Mouse (Mus musculus): ENCODE measurements at regions not wholly inside any gene's neighbourhood (a gene's known extent, or its start where the extent isn't known, plus 50 kb on each side); places are given as distances from the start of the nearest gene placed in this dataset.

- no peak for DNase-seq (ENCODE audit: extremely low read depth, low read depth, low spot score)
Measured at GRCm38 (mm10) chr9:34280311-34281208, 205.1 kb upstream of the Kirrel3 start.

DNA sequence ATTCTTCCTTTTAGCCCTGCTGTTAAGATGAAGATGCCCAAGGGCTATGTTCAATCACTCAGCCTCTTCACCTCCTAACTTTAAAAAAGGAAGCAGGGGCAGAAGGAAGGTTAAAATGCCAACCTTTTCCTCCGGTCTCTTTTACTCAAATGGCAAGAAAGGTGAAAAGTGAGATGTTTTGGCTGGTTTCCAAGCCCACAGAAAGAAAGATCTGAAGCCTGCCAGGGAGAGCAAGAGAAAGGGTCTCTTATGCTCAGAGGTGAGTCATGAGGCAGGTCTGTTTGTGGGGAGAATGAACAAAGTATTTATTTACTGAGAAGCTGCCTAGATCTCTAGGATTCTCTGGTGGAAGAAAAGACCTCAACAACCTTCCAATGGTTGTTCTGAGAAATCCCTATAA lies 162.1 kb upstream of the Kirrel3 start:
- DNase-seq (ENCODE audit: extremely low read depth, low read depth, low spot score): no peak

DNA sequence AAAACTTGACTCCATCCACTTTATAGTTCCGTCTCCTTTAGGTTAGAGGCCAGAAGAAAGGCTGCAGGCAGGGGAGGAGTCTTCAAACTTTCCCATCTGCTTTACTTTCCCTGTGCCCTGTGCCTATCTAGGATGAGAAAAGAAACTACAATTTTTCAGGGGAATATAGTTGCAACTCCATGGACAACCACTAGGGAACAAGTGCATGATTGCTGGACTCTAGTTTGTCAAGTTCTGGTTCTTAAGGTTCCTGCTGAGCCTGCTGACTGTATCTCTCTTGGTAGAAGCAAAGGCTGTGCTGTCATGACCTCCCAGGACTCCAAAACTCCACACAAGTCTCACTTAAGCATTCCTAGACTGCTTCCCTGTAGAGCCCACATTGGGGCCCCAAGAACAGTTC lies 157.0 kb upstream of the Kirrel3 start:
- DNase-seq (ENCODE audit: extremely low read depth, low read depth, low spot score): no peak

- no peak for DNase-seq (ENCODE audit: extremely low read depth, low read depth, low spot score)
Measured at GRCm38 (mm10) chr9:34334112-34334511, 151.6 kb upstream of the Kirrel3 start.

DNA sequence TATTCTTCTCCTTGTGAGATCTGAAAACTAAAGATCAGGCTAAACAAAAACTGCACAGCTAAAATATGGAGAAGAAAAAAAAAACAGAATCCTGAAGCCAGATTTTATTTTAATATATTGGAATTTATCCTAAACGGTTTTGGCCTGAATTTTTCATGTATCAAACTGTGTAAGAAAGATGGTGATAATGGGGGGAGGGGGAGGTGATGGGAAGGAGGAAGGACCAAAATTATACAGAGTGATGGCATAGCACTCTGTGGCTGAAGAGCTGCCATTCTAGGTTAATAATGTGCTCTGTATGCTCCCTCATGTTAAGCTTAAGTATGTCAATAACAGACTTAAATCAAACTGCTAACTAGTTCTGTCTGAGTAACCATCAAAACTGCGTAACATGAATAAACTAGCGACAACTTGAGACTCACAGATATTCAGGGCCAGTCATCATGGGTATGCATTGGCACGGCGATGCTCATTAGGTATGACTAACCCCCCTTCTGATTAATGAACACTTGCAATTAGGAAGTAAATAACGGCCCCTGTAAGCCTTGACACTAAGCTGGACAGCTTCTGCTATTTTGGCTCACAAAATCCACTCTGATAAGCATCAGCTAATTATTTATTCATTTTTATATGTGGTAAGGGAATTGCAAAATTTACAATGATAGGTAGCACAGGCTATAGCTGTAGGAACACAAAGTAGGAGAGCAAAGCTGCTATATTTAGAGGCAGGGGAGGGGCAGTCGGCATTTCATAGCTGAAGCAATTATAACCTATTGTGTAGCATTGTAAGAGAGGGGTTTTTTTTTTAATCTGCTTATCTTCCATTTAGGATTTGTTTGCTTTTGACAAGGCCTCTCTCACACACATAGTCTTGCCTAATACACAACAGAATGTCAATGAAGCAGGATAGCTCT lies 150.9 kb upstream of the Kirrel3 start:
- no peak for DNase-seq (ENCODE audit: extremely low read depth, low read depth, low spot score)

DNA sequence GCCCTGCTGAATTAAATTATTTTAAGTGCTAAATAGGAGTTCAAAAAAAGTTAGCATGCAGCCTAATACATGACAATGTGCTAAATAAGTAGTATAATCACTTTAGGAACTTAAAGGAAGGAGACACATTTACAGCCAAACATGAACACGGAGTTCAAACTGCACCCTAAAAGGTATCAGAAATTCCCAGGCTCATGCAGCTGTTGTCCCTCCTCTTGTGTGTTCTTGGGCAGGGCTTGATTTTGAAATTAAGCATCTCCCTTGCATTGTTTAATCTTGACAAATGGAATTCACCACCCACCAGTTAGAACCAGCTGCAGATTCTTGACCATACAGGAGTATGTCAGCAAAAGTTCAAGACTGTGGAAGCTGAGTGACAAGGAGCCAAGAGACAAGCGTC lies 137.3 kb upstream of the Kirrel3 start:
- DNase-seq (ENCODE audit: extremely low read depth, low read depth, low spot score): no peak

DNA sequence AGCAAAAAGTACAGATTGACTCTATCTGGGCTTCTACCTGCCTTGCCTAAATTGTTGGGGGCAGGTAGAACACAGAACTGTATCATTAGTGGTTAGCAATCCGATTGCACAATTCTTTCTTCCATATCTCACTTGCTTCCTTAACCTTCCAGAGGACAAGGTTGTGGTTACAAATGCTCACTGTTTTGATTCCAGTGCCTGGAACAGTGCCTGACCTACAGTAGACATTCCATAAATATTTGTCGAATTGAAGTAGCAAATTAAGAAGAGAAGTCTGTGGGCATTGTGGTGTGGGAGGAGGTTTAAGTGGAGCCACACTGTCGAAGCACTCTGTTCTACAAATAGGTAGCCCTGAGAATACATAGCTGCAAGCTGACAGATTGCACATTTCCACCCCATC lies 135.7 kb upstream of the Kirrel3 start:
- no peak for DNase-seq (ENCODE audit: extremely low read depth, low read depth, low spot score)

DNA sequence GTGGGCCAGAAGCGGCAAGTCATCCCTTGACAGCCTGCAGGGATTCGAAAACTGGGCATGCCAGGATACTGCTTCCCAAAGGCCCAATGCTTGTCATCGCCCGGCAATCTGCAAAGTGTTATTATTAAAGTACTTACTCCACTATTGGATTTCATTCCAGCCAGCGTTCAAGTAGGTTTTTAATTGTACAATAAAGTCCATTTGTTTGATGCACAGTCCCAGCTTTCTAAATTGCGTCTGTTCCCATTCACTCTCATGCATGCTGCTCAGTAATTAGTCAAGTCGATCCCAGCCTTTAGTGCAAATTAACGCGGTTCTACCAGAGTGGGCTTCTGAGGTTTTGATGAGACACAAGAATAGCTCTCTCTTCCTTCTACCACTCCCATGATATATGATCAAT lies 131.9 kb upstream of the Kirrel3 start:
- DNase-seq (ENCODE audit: extremely low read depth, low read depth, low spot score): no peak

DNA sequence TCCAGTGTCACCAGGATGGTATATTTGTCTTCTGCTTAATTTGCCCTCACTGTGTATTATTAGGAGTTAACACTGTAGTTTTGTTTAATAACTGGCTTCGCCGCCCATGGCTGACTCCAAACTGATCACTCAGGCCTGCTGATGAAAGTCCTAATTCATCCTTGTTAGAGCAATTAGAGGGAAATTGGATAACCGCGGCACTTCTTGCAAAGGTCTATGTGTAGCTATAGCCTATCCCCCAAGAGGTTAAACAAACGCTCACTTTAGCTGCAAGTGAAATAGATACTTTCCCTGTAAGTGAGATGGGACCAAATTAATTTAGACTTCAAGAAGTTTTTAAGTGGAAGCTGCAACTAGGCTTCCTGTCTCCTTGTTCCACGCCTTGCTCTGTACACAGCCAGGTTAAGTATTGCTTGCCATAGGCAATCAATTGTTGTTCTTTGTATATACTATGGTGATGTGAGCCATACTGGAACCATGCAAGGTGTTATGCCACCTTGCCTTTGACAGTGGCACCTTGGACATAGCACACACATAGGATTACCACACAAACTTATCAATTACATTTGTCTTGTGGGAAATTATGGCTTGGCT lies 130.9 kb upstream of the Kirrel3 start:
- DNase-seq (ENCODE audit: extremely low read depth, low read depth, low spot score): no peak

DNA sequence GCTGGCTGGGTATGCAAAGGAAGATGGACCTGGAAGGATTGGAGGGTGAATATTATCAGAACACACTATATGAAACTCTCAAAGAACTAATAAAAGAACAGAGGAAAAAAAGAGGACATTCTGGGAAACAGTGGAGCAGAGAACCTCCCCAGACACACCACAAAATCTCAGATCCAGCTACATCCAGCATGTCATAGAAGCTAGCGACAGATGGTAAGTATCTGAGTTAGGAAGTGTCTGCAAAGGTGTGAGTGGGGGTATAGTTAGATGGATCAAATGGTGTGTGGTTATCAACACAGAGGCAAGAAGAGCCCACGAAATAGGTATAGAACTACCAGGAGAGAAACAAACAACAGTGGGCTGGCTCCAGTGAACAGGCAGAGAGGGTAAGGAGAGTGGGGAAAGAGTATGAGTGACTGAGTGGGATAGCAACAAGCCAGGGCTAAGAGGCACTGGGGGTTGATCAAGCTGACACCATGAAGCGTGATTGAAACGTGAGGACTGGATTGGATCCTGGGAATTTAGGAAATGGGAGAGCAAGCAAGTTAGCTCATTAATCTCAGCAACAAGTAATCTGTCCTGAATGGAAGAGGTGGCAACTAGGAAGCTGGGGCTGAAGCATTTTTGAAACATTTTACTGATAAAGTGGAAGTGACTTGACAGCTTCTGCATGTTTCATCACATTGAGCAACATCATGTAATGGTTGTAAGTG lies 114.9 kb upstream of the Kirrel3 start:
- DNase-seq (ENCODE audit: extremely low read depth, low read depth, low spot score): no peak

GRCm38 (mm10) chr9:34375187-34375586 lies 110.5 kb upstream of the Kirrel3 start:
- no peak for DNase-seq (ENCODE audit: extremely low read depth, low read depth, low spot score)

GRCm38 (mm10) chr9:34380008-34380407 lies 105.7 kb upstream of the Kirrel3 start:
- no peak for DNase-seq (ENCODE audit: extremely low read depth, low read depth, low spot score)

- peak; percentile 62 for DNase-seq (ENCODE audit: extremely low read depth, low read depth, low spot score)
Measured at GRCm38 (mm10) chr9:34381601-34382000, 104.1 kb upstream of the Kirrel3 start.

GRCm38 (mm10) chr9:34382208-34382607 lies 103.5 kb upstream of the Kirrel3 start:
- no peak for DNase-seq (ENCODE audit: extremely low read depth, low read depth, low spot score)

DNA sequence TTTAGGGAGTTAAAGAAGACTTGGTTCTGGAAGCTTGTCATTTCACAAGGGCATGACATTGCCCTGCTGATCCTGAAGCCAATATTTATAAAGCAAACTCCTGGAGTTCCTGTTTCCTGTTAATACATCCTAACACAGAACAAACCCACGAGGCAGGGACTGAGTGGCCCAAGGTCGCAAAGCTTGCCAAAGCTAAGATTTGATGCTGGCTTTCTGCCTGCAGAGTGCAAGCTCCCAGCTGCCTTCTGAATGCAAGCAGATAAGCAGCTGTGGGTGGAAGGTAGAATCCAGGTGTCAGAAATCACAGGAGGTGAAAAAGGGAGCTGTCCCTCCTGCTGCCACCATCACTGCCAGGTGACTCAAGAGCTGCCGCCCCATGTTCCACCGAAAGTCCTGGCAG lies 99.6 kb upstream of the Kirrel3 start:
- DNase-seq (ENCODE audit: extremely low read depth, low read depth, low spot score): peak; percentile 39

DNA sequence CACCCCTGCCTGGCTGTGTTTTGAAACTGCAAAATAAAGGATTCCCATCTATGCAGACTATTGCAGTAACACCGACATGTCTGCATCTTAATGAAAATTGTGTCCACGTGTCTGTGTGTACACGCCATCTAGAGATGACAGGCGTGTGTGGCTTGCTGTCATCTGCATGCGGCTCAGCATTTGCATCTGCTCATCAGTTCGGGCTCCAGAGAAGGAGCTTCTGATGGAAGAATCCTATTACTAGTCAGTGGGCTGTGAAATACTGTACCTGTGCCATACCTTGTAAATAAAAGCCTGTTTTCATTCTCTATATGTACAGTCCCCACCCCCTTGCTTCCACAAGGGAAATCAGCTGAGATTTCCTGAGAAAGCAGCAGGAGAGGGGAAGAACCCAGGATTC lies 92.7 kb upstream of the Kirrel3 start:
- DNase-seq (ENCODE audit: extremely low read depth, low read depth, low spot score): no peak

- DNase-seq (ENCODE audit: extremely low read depth, low read depth, low spot score): no peak
Measured at GRCm38 (mm10) chr9:34395839-34396804, 89.6 kb upstream of the Kirrel3 start.

DNA sequence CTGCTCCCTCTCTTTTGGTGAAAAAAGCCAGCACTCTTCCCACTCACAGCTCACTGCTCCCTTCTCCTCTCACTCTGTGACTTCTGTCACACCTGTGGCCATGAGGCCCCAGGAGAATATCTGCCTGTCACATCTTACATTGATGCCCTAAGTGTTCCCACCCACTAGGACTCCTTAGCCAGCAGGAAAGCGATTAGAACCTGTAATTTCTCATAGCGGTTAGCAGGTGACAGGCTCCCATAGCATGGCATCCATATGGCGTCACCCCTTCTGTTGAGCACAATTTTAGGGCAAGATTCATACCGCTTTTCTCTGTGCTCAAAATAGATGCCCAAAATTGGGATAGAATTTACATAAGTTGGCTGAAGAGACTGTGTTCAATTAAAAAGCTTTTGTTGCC lies 74.0 kb upstream of the Kirrel3 start:
- DNase-seq (ENCODE audit: extremely low read depth, low read depth, low spot score): no peak

DNA sequence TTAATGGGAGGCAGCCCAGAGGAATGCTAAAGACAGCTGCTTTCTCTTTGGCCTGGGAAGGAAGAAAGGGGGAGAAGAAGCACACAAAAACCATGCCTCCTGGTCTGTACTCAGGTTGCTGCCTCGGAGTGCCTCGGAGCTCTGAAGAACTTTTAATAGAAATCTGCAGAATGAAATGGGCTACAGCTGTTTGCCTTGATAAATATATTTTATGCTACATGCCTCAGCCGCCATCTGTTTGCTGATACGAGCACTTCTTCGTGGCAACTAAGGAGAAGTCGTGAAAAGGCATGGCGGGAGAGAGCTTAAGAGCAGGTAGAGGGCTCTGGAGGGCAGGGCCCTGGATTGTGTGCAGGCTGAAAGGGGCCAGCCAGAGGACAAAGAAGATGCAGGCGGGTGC lies 69.5 kb upstream of the Kirrel3 start:
- DNase-seq (ENCODE audit: extremely low read depth, low read depth, low spot score): no peak

- no peak for DNase-seq (ENCODE audit: extremely low read depth, low read depth, low spot score)
Measured at GRCm38 (mm10) chr9:34418100-34418499, 67.6 kb upstream of the Kirrel3 start.

All from fat pad, adult 2 months (tissue).